Mouse (Mus musculus): ENCODE measurements around the gene Fancf. TPM values are rescaled to one million over a fixed set of nuclear protein-coding genes. Genes with fewer than 3 reads are reported as not detected.

Fancf gene
- total and polyA plus RNA-seq, 3 experiments: 3.7 to 6.2 (median 3.8) TPM

- in situ Hi-C loops (cut with MboI; ENCODE audit: low pct_ligation_motif_present, low pct_unique_long_range_greater_than_20kb, low sequenced_read_pairs): no loop called here
- TF ChIP-seq KAT2A (IDR thresholded peaks at IDR 0.05; ENCODE audit: insufficient replicate concordance, low read length): no peak
- no peak for TF ChIP-seq E2F4 (IDR thresholded peaks at IDR 0.05; ENCODE audit: insufficient replicate concordance, low read depth, low read length)
- no peak for TF ChIP-seq PAX5 (IDR thresholded peaks at IDR 0.05; ENCODE audit: low read length)
- TF ChIP-seq MYC (IDR thresholded peaks at IDR 0.05; ENCODE audit: low read depth, low read length): no peak
- no peak for TF ChIP-seq GABPA (IDR thresholded peaks at IDR 0.05; ENCODE audit: insufficient replicate concordance, low read depth, low read length)
- no peak for TF ChIP-seq ZC3H11A (IDR thresholded peaks at IDR 0.05; ENCODE audit: low read depth, low read length)
- no peak for TF ChIP-seq POLR2AphosphoS2 (IDR thresholded peaks at IDR 0.05; ENCODE audit: low read depth, low read length)
- no peak for TF ChIP-seq ETS1 (conservative IDR thresholded peaks at IDR 0.05; ENCODE audit: low read depth, low read length)
- no peak for TF ChIP-seq BHLHE40 (IDR thresholded peaks at IDR 0.05; ENCODE audit: low read depth, low read length)
- TF ChIP-seq TCF12 (IDR thresholded peaks at IDR 0.05; ENCODE audit: low read depth, low read length): no peak
- TF ChIP-seq TBP (conservative IDR thresholded peaks at IDR 0.05; ENCODE audit: low read depth, low read length): no peak
- Histone ChIP-seq H3K9ac (ENCODE audit: insufficient read depth, low read depth) (no peak overlapping the region), H3K36me3 (replicated peaks in 1 of 2; ENCODE audit: control insufficient read depth in 1 of 2, insufficient read depth in 1 of 2, low read length in 1 of 2) (no peaks in the 10 kb centered on the region), H3K4me2 (ENCODE audit: insufficient read depth, low read depth, poor library complexity, severe bottlenecking) (0 out of 2 replicates have a peak overlapping the region, but pooled peaks have one; percentile 29), H3K27me3 (replicated peaks) (no peaks in the 10 kb centered on the region), H3K27ac (ENCODE audit: insufficient read depth, low read depth) (no peak overlapping the region), H3K79me2 (replicated peaks; ENCODE audit: control insufficient read depth, extremely low read depth, insufficient read depth, poor library complexity, severe bottlenecking) (no peaks in the 10 kb centered on the region), H3K9me3 (replicated peaks; ENCODE audit: low read length) (peaks cover 11% of the 10 kb centered on the region), H3K4me1 (ENCODE audit: control insufficient read depth in 1 of 2, insufficient read depth in 2 of 2) (peaks cover 0 to 6% of the 10 kb centered on the region in 2 experiments; a peak in 1 of 4 replicates), H3K4me3 (replicated peaks in 1 of 3; ENCODE audit: low read depth in 2 of 3, low read length in 2 of 3, poor library complexity in 1 of 3) (no peak overlapping the region)
- dilution Hi-C loops (cut with MboI; ENCODE audit: extremely low pct_ligation_motif_present, extremely low pct_unique_long_range_greater_than_20kb, low sequenced_read_pairs): no loop called here
- no peak for DNase-seq (ENCODE audit: extremely low read depth)
These were observed 18.1 kb upstream of the Fancf start for GRCm38 (mm10) chr7:51880121-51880520.

GRCm38 (mm10) chr7:51879136-51879723 is 17.2 kb upstream of the Fancf start:
- dilution Hi-C loops (cut with MboI; ENCODE audit: extremely low pct_ligation_motif_present, extremely low pct_unique_long_range_greater_than_20kb, low sequenced_read_pairs): no loop called here
- Histone ChIP-seq H3K4me3 (replicated peaks in 1 of 3; ENCODE audit: low read depth in 2 of 3, low read length in 2 of 3, poor library complexity in 1 of 3) (peak overlapping the region; percentile 25 to 60 (median 47)), H3K36me3 (replicated peaks in 1 of 2; ENCODE audit: control insufficient read depth in 1 of 2, insufficient read depth in 1 of 2, low read length in 1 of 2) (no peaks in the 10 kb centered on the region), H3K27ac (ENCODE audit: insufficient read depth, low read depth) (peak overlapping the region; percentile 26; the same call in 1 of the 2 replicates), H3K9ac (ENCODE audit: insufficient read depth, low read depth) (0 out of 2 replicates have a peak overlapping the region, but pooled peaks have one; percentile 9), H3K27me3 (replicated peaks) (no peaks in the 10 kb centered on the region), H3K4me2 (ENCODE audit: insufficient read depth, low read depth, poor library complexity, severe bottlenecking) (peak overlapping the region; percentile 3; the same call in 1 of the 2 replicates), H3K79me2 (replicated peaks; ENCODE audit: control insufficient read depth, extremely low read depth, insufficient read depth, poor library complexity, severe bottlenecking) (no peaks in the 10 kb centered on the region), H3K9me3 (replicated peaks; ENCODE audit: low read length) (peaks cover 11% of the 10 kb centered on the region), H3K4me1 (ENCODE audit: control insufficient read depth in 1 of 2, insufficient read depth in 2 of 2) (peaks cover 0 to 6% of the 10 kb centered on the region in 2 experiments; a peak in 1 of 4 replicates)
- in situ Hi-C loops (cut with MboI; ENCODE audit: low pct_ligation_motif_present, low pct_unique_long_range_greater_than_20kb, low sequenced_read_pairs): no loop called here
- TF ChIP-seq NELFE (IDR thresholded peaks at IDR 0.05; ENCODE audit: low read depth, low read length) (0 out of 2 replicates have a peak, but pooled peaks have one; percentile 38), ZNF384 (IDR thresholded peaks at IDR 0.05; ENCODE audit: low read depth, low read length) (no peak), JUN (IDR thresholded peaks at IDR 0.05; ENCODE audit: insufficient read depth, low read depth, low read length) (no peak), ELF1 (IDR thresholded peaks at IDR 0.05; ENCODE audit: low read depth, low read length) (peak; percentile 50; the same call in 1 of the 2 replicates), ZKSCAN1 (IDR thresholded peaks at IDR 0.05; ENCODE audit: borderline replicate concordance, low read depth, low read length) (no peak), CHD2 (IDR thresholded peaks at IDR 0.05; ENCODE audit: low read length) (0 out of 2 replicates have a peak, but pooled peaks have one; percentile 33), KAT2A (IDR thresholded peaks at IDR 0.05; ENCODE audit: insufficient replicate concordance, low read length) (no peak), TBP (conservative IDR thresholded peaks at IDR 0.05; ENCODE audit: low read depth, low read length) (no peak), NRF1 (IDR thresholded peaks at IDR 0.05; ENCODE audit: low read depth, low read length) (peak; percentile 60), MYC (IDR thresholded peaks at IDR 0.05; ENCODE audit: low read depth, low read length) (peak; percentile 53; the same call in 1 of the 2 replicates), E2F4 (IDR thresholded peaks at IDR 0.05; ENCODE audit: insufficient replicate concordance, low read depth, low read length) (no peak), BHLHE40 (IDR thresholded peaks at IDR 0.05; ENCODE audit: low read depth, low read length) (peak; percentile 74), POLR2A (IDR thresholded peaks at IDR 0.05; ENCODE audit: low read depth, low read length) (peak; percentile 35; the same call in 1 of the 2 replicates)
- peak; percentile 64 for DNase-seq (ENCODE audit: extremely low read depth)

All from CH12.LX (cell line).